Mouse (Mus musculus) cerebellum, adult 9-11 months (tissue): ENCODE data around the gene Mmp24.

Experiments used
- DNase-seq: peaks from one replicate; pipeline ENCODE4 v3.0.0; 2022

Gene Mmp24

GRCm38 (mm10) chr2:155776824-155777687 lies 1.9 kb downstream of the Mmp24 start:
- peak; percentile 36 for DNase-seq

- DNase-seq, result no peak
These were observed 2.5 kb downstream of the Mmp24 start for GRCm38 (mm10) chr2:155777688-155777985.

- DNase-seq, result no peak
These were observed 2.9 kb downstream of the Mmp24 start for GRCm38 (mm10) chr2:155778004-155778403.

GRCm38 (mm10) chr2:155779066-155779465 lies 3.9 kb downstream of the Mmp24 start:
- DNase-seq, result no peak

DNA sequence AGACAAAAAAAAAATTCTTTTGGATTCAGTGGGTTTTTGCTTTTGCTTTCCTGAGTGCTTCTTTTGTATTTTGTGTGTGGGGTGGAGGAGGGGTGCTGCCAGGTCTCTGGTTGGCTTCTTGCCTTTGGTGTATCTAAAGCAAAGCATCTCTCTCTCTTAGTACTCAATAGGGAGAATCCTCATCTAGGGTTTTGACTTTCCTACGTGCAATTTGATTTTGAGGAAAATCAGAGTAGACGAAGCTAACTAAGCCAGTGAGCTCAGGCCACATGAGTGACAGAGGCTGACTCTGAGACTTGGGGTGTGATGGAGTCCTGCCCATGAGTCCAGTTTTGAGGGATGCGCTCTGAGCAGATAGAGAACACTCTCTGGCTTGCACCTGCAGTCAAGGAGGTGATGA lies 4.4 kb downstream of the Mmp24 start:
- no peak for DNase-seq

- DNase-seq, result peak; percentile 74
These were observed 9.4 kb downstream of the Mmp24 start for GRCm38 (mm10) chr2:155784534-155784933.

DNA sequence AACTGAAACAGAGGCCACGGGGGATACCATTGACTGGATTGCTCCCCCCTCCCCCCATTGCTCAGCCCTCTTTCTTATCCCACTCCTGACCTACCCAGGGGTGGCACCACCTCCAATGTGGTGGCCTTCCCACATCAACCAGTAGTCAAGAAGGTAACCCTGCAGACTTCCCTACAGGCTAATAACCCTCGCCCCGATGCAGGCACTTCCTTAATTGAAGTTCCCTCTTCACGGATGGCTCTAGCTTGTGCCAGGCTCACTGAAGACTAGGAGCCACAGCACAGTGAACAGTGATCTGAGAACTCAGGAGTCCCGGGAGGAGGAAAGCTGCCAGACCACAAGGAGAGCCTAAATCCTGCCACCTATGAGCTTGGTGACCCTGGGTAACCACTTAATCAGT lies 11.8 kb downstream of the Mmp24 start:
- DNase-seq, result no peak

DNA sequence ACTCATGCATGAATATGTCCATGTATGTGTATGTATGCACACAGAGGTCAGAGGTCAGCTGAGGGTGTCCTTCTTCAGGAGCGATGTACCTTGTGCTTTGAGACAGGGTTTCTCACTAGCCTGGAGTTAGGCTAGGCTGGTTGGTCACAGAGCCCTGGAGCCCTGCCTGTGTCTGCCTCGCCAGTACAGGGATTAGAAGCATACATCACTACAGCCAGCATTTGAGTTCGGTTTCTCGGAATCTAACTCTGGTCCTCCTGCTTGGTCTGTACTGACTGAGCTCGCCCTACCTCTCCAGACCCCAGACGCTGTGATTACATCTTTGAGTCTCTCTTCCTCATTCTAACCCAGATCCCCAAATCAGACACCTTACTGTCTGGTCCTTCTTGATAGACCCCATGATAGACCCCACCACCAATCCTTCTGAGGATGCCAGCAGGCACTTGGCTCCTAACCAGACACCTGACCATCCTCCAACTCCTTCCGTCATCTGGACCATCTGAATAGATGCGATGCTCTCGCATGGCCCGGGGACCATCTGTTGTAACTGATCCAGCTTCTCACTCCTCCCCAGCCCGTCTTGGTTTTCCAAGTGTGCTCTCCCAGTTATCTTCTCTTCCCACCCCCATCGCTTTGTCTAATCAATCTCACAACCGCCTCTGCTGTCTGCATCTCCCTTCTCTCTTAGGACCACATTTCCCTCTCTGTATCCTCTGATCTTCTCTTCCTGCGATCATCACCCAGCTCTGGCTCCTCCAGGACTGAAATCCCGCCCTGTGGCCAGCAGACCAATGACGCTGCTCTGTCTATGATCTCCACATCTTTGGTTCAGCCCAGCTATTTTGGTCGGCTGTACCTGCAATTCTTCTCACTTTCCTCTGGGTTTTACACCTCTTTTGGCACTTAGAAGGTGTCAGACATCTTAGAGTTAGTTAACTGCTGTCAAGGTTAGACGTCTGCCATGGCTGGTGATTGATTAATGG lies 13.1 kb downstream of the Mmp24 start:
- peak; percentile 72 for DNase-seq

GRCm38 (mm10) chr2:155792899-155793298 lies 17.8 kb downstream of the Mmp24 start:
- peak; percentile 65 for DNase-seq

DNA sequence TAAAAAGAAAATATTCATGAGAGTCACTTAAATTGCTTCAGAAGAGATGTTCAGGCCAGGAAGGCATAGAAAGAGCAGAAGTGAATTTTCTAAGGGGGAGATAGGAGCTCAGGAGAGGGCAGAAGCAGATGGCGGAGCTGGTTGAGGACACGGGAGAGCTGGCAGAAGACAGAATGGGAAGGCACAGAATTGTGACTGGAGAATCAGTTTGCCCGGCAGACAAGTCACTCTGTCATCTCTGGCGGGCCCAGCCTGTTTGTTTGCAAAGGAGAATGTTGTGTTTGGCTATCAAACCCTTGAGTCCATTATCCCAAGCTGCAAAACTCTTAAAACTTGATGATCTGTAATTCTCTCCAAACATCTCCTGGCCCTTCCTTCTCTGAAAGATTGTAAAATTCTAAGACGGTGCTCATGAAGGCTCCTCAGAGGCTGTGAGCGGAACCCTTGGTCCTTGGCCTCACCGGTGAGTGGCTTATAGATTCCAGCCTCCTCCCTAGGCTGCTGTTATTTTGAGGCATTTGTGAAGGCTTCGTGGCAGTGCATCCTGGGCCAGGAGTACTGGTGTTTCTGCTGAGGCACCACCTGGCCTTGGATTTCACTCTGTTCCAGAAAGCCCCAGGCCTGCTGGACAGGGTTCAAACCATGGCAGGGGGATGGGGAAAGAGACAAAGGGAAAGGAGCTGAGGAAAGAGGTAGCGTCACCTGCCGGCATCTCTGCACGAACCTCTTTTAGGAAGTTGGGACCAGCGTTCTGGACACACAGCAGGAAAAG lies 19.7 kb downstream of the Mmp24 start:
- peak; percentile 99 for DNase-seq

DNA sequence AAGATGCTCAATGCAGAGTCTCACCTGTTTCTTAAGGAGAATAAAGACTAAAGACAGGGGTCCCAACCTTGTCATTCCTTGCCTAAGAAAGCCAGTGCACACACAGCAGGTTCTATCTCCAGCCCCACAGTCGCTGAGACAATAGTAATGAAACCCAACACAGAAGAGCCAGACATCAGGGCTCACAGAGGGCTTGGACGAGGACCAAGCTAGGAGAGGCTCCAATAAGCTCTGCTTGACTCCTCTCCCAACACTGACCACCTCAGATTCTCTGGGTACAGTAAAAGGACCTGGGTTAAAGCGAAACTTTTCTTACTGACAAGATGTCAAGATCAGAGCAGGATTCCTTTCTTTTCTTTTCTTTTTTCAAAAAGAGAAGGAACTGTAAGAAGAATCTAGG lies 23.5 kb downstream of the Mmp24 start:
- peak; percentile 50 for DNase-seq

- DNase-seq, result peak; percentile 62
These were observed 27.6 kb downstream of the Mmp24 start for GRCm38 (mm10) chr2:155802761-155803160.

GRCm38 (mm10) chr2:155804053-155804452 lies 28.9 kb downstream of the Mmp24 start:
- peak; percentile 60 for DNase-seq

DNA sequence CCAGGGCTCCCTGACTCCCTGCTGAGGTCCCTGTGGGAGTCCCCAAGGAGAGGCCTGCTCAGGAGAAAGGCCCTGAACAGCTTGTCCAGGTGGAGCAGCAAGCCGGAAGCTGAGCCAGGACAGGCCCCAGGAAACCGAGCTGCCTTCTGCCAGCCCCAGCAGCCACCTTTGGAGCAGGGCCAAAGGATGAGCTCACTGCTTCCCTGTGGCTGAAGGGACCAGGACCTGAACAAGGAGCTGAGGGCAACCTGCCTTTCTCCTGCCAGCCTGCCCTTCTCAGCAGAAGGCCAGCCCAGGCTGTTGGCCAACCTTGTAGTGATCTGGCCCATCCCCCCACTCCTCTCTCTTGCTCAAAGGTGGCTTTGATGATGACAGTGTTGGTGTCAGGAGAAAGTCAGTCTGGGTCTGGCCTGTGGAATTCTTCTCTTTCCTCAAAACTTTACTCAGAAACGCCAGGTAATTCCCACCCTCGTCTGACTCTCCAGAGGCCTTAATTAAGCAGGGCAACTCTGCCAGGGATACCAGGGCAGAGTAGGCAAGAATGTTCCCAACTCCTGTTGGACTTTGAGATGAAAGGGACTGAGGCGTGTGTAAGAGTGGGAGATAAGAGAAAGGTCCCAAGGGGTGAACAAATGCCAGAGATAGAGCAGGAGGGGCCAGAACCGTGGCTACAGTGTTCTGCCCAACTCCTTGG lies 30.2 kb downstream of the Mmp24 start:
- DNase-seq, result peak; percentile 100

DNA sequence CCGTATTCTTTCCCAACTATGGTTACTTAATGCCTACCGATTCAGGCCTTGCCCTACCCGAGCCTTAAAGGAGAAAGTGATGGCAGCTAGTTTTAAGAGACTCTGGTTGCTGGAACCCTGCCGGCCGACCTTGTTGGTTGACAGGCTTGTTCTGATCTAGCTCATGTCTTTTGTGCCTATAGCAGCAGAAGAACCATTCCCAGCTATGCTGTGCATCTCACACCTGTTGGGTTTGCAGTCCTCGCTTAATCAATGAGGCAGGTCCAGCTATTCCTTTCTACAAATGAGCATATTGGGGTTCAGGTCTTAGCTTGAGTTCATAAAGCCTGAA lies 30.7 kb downstream of the Mmp24 start:
- peak; percentile 71 for DNase-seq

DNA sequence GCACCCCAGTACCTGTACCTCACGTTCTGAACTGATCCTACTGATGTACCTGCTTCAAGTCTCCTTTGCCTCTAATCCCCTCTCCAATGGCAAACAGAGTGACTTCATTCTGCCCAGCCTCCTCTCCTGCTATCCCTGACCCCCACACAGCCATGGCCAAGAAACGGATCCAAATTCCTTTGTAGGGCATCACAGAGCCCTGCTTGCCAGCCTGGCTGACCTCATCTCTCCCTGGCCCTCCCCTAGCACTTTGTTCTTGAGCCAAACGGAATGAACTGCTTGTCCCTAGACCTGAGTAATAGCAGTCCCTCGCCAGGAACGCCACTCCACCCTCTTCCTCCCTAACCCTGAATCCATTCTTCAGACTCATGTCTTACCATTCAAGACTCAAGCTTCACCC lies 31.4 kb downstream of the Mmp24 start:
- peak; percentile 97 for DNase-seq

- peak; percentile 64 for DNase-seq
These were observed 32.3 kb downstream of the Mmp24 start for GRCm38 (mm10) chr2:155807408-155807807.

DNA sequence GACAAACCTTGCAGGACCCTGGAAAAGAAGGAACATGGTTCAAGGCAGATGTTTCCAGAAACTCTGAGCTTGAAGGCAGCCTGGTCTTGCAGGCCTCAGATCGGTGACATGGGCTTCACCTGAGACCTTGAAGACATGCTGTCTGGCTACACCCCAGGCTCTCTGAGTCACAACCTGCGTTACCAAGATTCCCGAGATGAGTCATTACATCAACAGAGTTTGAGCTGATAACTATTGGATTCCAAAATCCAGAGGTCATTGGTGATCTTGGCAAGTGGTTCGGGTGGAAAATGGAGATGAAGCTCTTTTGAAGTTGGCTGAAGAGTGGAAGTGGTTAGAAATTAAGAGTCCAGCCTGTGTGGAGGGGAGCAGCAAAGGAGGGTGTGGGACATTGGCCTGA lies 34.5 kb downstream of the Mmp24 start:
- DNase-seq, result peak; percentile 51

DNA sequence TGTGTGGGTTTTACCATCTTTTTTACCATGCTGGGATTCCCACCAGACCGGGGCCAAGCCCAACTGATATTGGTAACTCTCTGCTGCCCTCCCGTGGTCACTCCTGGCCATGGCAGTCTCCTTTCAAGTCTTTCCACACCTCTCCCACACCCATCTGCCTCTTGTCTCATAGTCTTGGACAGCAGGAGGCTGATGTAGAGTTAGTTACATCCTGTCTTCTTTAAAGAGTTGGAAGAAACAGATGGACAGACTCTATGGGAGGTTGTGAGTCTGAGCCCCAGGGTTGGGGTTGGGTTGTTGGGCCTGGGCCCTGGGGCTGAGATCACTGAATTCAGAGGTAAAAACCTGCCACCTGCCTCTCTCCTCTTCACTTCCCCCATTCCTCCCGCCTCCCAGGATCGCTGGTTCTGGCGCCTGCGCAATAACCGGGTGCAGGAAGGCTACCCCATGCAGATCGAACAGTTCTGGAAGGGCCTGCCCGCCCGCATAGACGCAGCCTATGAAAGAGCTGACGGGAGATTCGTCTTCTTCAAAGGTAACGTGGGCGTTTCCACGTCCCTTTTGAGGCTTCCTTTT lies 36.8 kb downstream of the Mmp24 start:
- DNase-seq, result peak; percentile 96

DNA sequence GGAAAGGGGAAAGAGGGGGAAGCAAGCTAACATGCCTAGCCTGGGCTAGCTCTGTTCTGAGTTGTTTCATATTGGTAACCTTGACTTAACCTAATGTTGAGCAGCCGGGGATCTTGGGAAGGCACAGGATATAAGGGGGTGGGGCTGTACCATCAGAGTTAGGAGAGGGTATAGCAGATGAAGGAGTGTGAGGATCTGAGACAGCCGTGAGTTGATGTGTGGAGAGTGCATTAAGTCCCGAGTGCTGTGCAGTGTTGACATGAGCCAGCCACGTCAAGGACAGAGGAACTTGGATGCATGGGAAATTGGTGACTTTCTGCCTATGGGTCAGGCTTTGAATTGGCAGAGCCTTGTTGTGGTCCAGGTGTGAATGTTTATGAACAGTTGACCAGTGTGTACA lies 37.5 kb downstream of the Mmp24 start:
- DNase-seq, result peak; percentile 55

DNA sequence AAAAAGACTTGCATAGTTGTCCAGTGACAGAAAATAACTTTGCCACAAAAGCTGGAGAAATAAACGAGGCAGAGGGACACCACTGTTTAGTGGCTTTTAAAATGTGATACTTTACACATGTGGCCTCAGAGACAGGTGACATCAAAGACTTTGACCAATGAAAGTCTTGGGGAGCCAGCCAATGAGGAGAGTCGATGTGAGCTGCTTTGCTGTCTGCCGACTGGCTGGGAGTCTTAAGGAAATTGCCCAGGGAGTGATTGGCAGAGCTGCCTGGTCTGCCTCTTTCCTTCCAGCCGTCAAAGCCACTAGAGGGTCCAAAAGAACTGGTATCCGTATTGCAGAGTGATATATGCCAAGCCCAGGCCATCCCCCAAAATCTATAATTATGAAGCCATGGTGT lies 39.7 kb downstream of the Mmp24 start:
- peak; percentile 48 for DNase-seq

DNA sequence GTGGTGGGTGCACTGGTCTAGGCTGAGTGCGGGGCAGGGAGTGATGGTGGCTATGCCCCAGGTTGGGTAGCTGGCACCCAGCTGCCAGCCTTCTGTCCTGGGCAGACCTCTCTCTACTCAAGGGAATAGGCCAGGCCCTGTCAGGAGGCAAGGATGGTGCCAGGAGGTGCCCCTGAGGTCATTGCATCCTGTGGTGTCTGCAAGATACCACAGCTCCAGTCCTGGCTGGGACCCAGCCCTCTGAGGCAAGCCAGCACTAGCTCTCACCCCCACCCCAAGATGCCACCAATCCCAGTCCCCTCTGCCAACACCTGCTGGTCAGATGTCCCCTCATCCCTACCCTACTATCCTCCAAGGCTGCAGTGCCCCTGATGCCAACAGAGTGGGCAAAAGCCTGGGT lies 41.0 kb downstream of the Mmp24 start:
- peak; percentile 85 for DNase-seq
